Mouse (Mus musculus) kidney, adult 2 months (tissue): ENCODE data around the gene Gm21983.

Experiments used
- CTCF ChIP-seq: fragments of 200-500 bp; conservative IDR thresholded peaks from 2 replicates; pipeline ENCODE4 v1.5.1; 2011; ENCODE audit warnings: low read depth, mild to moderate bottlenecking, control low read depth, low read length, moderate library complexity, mixed read lengths; ENCODE audit not compliant: insufficient read depth, insufficient read length
- POLR2A ChIP-seq: fragments of 200-500 bp; IDR thresholded peaks from one replicate; pipeline ENCODE4 v1.6.1; 2011; ENCODE audit warnings: low read depth, low read length, control low read depth

- no peak for TF ChIP-seq CTCF
- no peak for TF ChIP-seq POLR2A
These were observed at the start of gene Gm21983, which contains the start of gene Mia for GRCm38 (mm10) chr7:27180837-27181695.
